Mouse (Mus musculus): Measurements from ENCODE around the gene Etv6. TPM values are rescaled to one million over a fixed set of nuclear protein-coding genes. Genes with fewer than 3 reads are reported as not detected.
"Not testable (repeated sequence)": the region's sequence is repeated elsewhere in the genome, so short reads cannot be mapped to it uniquely, and the experiment has no call there.

The Etv6 gene
- total RNA-seq (2021) = 10 to 100 TPM; 19.4 to 22.4 TPM
- long read RNA-seq, experiment 1, full-length matches to known transcripts = 6 of 12 reads
- long read RNA-seq, experiment 1, partial matches to known transcripts = 2 of 12 reads
- long read RNA-seq, experiment 1, other reads (novel, unspliced or antisense) = 4 of 12 reads
- long read RNA-seq, experiment 2, full-length matches to known transcripts = 8 of 16 reads
- long read RNA-seq, experiment 2, partial matches to known transcripts = 4 of 16 reads
- long read RNA-seq, experiment 2, other reads (novel, unspliced or antisense) = 4 of 16 reads

DNA sequence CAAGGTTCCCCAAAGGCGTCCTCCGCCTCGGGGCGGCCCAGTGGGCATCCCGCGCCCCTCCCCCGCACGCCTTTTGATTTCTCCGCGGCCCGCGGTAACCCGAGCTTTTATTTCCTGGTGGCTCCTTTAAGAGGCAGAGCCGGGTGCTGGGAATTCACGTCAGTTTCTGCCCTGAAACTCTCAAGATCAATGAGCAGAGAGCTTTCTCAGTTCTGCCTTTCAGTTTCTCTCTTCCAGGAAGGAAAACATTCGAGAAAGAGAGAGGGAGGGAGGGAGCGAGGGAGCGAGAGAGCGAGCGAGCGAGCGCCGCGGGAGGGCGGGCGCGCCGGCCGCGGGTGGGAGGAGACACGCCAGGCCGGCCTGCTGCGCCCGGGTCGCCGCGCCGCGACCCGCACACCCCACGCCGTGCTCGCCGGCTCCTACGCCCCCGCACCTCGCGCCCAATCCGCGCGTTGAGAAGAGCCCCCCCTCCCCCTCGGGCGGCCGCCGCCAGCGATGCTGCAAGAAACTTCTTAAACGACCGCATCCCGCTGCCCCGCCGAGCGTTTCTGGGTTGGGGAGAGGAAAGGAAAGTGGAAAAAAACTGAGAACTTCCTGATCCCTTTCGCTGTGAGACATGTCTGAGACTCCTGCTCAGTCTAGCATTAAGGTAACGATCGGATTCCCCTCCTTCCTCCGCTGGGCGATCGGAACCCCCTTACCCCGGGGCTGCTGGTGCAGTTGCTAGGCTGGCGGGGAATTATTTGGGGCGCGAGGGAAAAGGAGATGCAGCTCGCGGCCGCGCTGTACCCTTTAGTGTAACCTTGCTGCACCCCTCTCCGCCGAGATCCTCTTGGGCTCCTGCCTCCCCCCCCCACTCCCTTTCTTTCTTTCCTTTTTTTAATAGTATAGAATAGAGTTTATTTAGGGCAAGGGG lies at the start of gene Etv6:
Etv6 (plus strand) TSS at position 211 of the 916 bp plus-strand sequence.
- peak; percentile 61 to 83 for DNase-seq (ENCODE audit: low spot score in 2 of 2)

DNA sequence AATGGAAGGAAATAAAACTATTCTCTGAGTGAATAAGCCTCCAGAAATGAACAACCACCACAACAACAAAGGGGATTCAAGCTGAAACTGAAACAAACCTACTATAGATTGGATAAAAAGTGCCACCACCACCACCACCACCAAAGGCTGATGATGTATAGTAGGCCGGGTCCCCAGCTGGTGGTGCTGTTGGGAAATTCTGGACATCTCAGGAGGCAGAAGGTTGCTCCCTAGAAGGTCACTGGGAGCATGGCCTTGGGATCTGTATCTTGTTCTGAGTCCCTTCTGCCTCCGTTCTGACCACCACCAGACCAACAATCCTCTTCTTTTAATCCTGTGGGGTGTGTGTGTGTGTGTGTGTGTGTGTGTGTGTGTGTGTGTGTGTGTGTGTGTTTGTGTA lies 49.3 kb upstream of the Etv6 start:
- no peak for DNase-seq (ENCODE audit: low spot score in 2 of 2)

DNA sequence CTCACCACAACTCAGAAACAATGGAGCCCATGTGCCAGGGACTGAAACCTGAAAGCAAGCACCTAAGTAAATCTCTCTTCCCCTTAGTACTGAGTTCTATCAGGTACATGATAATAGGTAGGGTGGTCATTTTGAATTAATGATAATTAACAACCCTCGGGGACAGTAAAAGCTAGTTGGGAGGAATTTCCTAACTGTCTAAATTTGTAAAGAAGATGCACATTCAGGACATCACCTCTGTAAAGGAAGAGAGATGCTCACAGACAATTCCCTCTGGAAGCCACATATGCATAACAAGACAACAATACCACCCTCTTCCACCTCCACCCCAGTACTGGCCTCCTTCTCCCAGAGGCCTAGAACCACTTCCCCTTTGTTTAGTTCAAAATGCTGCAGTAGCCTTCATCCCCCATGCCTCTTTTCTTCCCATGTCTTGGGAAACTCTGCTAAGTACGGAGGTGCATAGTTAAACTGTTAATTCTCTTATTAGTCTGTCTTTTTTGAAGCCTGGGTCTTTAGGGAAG lies 48.4 kb upstream of the Etv6 start:
- no peak for DNase-seq (ENCODE audit: low spot score in 2 of 2)

- DNase-seq (ENCODE audit: low spot score in 2 of 2) = no peak
These were observed 47.5 kb upstream of the Etv6 start for GRCm38 (mm10) chr6:133988011-133988410.

DNA sequence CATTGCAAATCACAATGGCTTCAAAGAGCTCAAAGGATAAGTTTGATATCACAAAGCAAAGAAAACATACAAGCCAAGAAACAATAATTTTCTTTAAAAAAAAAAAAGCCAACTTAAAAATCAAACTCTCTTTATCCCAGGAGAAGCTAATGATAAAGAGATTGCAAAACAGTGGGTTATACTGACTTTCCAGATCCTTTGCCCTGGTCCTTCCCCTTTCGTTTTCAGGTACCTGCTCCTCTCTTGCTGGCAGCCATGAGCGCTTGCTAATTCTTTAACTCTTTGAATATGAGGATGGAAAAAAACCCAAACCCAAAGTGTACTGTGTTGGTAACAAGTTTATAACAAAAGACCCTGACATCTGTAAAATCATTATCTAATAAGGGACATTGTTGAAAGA lies 38.0 kb upstream of the Etv6 start:
- no peak for DNase-seq (ENCODE audit: low spot score in 2 of 2)

DNA sequence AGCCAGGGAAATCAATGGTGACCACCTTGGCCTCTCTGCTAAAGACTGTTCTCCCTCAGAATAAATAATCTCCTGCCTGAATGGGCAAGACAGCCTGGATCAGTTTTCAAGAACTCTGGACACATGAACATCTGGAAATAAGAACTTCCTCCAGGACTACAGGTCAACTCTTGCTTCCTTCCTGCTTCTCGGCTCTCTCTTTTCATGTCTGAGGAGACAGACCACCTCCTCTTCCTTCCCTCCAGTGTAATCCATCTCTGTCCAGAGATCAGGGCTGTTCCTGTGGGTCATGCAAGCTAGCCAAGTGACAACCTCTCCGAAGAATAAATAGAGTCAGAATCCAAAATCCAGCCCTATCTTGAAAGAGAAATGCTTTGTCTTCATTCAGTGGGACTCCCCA lies 37.6 kb upstream of the Etv6 start:
- DNase-seq (ENCODE audit: low spot score in 2 of 2) = no peak

- DNase-seq (ENCODE audit: low spot score in 2 of 2) = not testable (repeated sequence)
These were observed 20.9 kb upstream of the Etv6 start for GRCm38 (mm10) chr6:134014488-134015110.

DNA sequence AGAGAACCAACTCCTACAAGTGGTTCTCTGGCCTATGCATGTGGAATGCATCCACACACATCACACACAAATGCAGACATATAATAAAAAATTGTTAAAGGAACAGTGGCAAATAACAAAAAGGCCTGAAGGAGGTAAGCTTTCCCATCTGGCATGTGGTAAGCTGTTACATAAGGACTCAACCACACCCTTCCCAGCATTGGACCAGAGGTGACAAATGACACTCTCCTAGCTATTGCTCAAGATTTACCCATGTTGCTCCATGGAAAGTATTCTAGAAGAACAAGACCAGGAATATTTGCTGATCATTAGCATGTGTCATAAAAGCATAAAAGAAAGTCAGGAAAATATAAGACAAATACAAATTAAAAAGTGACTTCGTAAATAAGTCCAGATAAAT lies 16.7 kb upstream of the Etv6 start:
- DNase-seq (ENCODE audit: low spot score in 2 of 2) = no peak

DNA sequence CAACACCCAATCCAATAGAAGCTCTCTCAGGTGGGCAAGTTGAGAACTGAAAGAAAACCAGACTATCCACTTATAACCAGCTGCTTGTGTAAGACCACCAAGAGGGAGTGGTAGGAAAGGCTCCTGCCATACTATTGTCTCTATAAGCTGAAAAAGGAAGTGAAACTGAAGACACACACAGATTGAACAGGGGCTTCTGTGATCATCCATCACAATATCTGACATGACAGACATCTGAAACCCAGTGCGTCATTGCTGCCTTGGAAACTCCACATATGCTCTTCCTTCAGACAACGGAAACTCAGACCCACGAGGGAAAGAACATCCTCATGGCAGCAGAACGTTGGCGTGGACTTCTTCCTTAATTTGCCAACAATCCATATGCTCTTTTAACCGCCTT lies 14.7 kb upstream of the Etv6 start:
- no peak for DNase-seq (ENCODE audit: low spot score in 2 of 2)

DNA sequence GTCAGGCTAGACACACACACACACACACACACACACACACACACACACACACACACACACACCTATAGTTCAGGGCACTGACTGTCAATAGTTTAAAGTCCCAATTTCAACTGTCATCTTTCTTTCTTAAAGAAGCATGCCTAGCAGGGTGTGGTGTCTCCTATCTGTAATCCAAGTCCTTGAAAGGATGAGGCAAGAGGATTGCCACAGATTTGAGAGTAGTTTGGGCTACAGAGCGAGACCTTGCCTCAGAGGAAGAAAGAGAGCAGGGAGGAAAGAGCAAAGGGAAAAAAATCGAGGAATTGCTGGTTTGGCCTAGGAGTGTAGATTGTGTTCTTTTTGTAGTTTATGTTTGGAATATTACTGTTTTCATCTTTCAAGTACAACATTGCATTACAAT lies 9.2 kb upstream of the Etv6 start:
- no peak for DNase-seq (ENCODE audit: low spot score in 2 of 2)

- no peak for DNase-seq (ENCODE audit: low spot score in 2 of 2)
These were observed 8.5 kb upstream of the Etv6 start for GRCm38 (mm10) chr6:134027022-134027421.

DNA sequence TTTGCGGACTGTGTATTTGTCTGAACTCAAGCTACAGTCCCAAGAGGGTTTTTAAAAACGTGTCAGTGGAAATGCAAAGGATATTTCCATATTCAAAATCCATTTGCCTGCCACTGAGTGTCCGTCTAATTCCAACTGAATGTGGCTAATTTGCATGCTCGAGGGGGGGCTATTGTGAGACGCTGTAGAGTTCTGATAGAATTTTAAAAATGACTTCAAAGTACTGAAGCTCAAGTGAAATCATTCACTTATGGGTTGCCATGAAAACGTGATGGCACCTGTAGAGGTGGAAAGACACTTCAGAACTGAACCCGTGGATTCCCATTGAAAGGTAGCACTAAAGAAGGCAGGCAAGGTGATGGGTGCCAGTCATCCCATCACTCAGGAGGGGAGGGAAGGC lies 3.0 kb upstream of the Etv6 start:
- no peak for DNase-seq (ENCODE audit: low spot score in 2 of 2)

- no peak for DNase-seq (ENCODE audit: low spot score in 2 of 2)
These were observed 1.1 kb upstream of the Etv6 start for GRCm38 (mm10) chr6:134034436-134034835.

GRCm38 (mm10) chr6:134034904-134035489 lies 503 bp upstream of the Etv6 start:
- DNase-seq (ENCODE audit: low spot score in 2 of 2) = peak; percentile 61 to 80

DNA sequence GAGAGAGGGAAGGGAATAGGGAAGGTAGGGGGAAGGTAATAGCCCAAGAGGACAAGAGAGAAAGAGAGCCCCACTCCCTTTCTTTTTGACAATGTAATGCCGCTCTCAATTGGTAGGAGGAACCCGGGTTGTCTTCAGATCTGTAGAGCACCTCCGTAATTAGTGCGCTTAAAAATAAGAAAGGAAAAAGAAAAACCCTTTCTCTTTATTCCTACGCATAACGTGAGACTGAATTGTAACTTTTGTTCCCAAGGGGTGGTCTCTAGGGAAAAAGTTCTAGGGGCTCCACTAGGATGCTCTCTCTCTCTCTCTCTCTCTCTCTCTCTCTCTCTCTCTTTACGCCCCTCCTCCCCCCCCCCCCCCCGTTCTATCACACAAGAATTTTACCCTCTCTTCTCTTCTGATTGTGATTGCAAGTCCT lies 1.0 kb downstream of the Etv6 start:
- no peak for DNase-seq (ENCODE audit: low spot score in 2 of 2)

- DNase-seq (ENCODE audit: low spot score in 2 of 2) = no peak
These were observed 1.5 kb downstream of the Etv6 start for GRCm38 (mm10) chr6:134036951-134037431.

DNA sequence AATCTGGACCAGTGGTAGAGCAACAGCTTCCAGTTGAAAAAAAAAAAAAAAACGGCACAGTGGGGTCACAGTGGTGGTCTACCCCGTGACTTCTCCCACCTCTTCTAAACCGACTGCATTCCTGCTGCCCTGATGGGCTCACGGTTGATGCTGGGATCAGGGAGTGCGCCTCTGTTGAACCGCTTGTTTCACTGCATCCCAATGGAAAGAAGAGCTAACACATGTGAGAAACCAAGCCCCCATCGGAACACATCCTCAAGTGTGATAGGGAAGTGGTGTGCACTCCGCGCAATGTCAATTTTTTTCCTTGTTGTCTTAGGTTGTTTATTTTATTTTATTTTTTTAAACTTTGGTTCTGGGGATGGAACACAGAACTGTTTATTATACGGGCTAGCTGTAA lies 2.5 kb downstream of the Etv6 start:
- no peak for DNase-seq (ENCODE audit: low spot score in 2 of 2)

DNA sequence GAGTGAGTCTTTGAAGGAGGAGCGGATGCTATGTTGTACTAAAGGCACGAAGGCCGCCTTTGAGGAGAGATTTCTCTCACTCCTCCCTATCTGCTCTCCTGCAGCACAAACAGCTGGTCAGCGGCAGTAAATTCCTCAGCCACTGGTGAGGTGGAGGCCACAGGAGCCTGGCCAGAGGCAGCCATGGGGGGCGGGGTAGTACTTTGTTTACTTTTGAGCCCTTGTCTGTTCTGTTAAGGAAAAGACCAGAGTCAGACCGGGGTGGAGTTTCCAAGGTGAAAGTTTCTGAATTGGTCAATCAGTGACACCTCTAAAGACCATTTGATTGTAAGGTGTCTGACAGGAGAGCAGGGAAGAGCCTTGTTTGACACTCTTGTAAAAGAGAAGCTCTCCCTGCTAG lies 3.4 kb downstream of the Etv6 start:
- no peak for DNase-seq (ENCODE audit: low spot score in 2 of 2)

DNA sequence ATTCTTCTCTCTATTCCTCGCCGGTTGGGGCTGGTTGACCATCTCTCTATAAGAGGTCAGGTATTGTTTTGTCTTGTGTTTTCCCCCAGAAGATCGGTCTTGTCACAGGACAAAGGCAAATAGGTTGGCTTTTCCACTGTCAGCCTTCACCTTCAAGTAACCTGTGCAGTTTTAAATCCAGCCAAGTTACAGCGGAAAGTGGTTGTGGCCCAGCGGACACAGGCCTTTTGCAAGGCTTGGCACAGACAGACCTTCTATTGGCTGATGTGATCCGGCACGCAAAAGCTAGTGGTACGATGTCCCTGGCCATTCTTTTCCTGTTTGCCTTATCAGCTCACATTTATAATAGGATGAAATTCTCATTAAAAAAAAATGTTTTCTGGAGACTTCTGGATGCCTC lies 3.9 kb downstream of the Etv6 start:
- no peak for DNase-seq (ENCODE audit: low spot score in 2 of 2)

DNA sequence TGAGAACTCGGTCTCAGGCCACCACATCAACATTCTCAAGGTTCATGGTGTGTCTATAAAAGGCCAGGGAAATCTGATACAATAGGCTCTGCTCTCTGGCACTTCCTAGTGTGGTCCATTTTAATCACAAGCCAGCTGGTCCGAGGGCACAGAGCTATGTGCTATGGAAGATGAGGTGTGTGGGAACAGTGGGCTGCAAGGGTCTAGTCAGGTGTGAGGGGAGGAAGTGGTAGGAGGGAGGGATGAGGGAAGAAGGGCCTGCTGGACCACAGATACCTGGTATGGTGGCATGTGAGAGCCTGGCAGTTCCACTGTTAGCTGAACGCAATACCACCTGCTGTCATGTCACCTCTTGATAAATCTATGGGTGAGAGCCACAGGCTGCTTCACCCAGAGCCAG lies 4.8 kb downstream of the Etv6 start:
- no peak for DNase-seq (ENCODE audit: low spot score in 2 of 2)

DNA sequence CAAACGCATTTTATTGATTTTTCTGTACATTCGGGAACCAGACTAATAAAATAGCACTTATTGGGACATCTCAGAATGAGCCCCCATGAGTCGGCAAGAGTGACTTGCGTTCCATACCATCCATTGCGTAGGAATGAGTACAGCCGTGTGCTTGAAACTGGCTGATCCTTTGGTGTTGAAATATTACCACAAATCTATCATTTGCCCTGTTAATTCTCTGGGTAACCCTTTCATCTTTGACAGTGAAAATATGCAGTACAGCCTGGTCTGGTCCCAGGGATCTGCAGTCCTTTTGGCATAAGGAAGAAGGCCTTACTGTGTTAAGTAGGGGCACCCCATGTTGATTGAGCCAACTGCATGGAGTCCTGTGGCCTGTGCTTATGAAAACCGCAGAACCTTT lies 5.8 kb downstream of the Etv6 start:
- no peak for DNase-seq (ENCODE audit: low spot score in 2 of 2)
